Mouse (Mus musculus) mature B cell (primary cell): ENCODE measurements around the gene Pcgf3.
"Not testable (repeated sequence)": the region's sequence is repeated elsewhere in the genome, so short reads cannot be mapped to it uniquely, and the experiment has no call there.

Source experiments
- in situ Hi-C: fragments of 300-500 bp; cut with MboI; formaldehyde crosslinking; loops from 2 replicates; pipeline ENCODE4 v1.14.3; 2019

Pcgf3 gene

GRCm38 (mm10) chr5:108469617-108470016, 8.6 kb downstream of the Pcgf3 start:
- in situ Hi-C loops, result no loop called here

GRCm38 (mm10) chr5:108473737-108474136, 12.7 kb downstream of the Pcgf3 start:
- in situ Hi-C loops, result no loop called here

GRCm38 (mm10) chr5:108475977-108476376, 14.9 kb downstream of the Pcgf3 start:
- in situ Hi-C loops, result no loop called here

GRCm38 (mm10) chr5:108483006-108483405, 22.0 kb downstream of the Pcgf3 start:
- in situ Hi-C loops, result no loop called here

- in situ Hi-C loops, result no loop called here
Measured at GRCm38 (mm10) chr5:108485239-108485638, 24.2 kb downstream of the Pcgf3 start.

GRCm38 (mm10) chr5:108486148-108486547, 25.1 kb downstream of the Pcgf3 start:
- in situ Hi-C loops, result not testable (repeated sequence)

- in situ Hi-C loops, result no loop called here
Measured at GRCm38 (mm10) chr5:108501573-108501972, 40.5 kb downstream of the Pcgf3 start.

- in situ Hi-C loops, result no loop called here
Measured at GRCm38 (mm10) chr5:108502286-108502685, 41.3 kb downstream of the Pcgf3 start.

GRCm38 (mm10) chr5:108515581-108516361, 54.7 kb downstream of the Pcgf3 start:
- in situ Hi-C loops, result no loop called here

GRCm38 (mm10) chr5:108516655-108517054, 55.6 kb downstream of the Pcgf3 start:
- in situ Hi-C loops, result no loop called here

GRCm38 (mm10) chr5:108518106-108518885, 57.3 kb downstream of the Pcgf3 start:
- in situ Hi-C loops, result no loop called here

- in situ Hi-C loops, result no loop called here
Measured at GRCm38 (mm10) chr5:108518951-108519350, 57.9 kb downstream of the Pcgf3 start.

- in situ Hi-C loops, result no loop called here
Measured at GRCm38 (mm10) chr5:108520153-108520552, 59.1 kb downstream of the Pcgf3 start.

GRCm38 (mm10) chr5:108521016-108521415, 60.0 kb downstream of the Pcgf3 start:
- in situ Hi-C loops, result no loop called here

- in situ Hi-C loops, result no loop called here
Measured at GRCm38 (mm10) chr5:108521896-108522295, 60.9 kb downstream of the Pcgf3 start.

- in situ Hi-C loops, result no loop called here
Measured at GRCm38 (mm10) chr5:108522597-108522996, 61.6 kb downstream of the Pcgf3 start.

- in situ Hi-C loops, result no loop called here
Measured at GRCm38 (mm10) chr5:108534188-108534587, 73.2 kb downstream of the Pcgf3 start.

- in situ Hi-C loops, result no loop called here
Measured at GRCm38 (mm10) chr5:108543516-108544291, 82.7 kb downstream of the Pcgf3 start.

GRCm38 (mm10) chr5:108547636-108548035, 86.6 kb downstream of the Pcgf3 start:
- in situ Hi-C loops, result no loop called here

- in situ Hi-C loops, result no loop called here
Measured at GRCm38 (mm10) chr5:108549137-108549488, 88.1 kb downstream of the Pcgf3 start.

GRCm38 (mm10) chr5:108549489-108550206, 88.6 kb downstream of the Pcgf3 start, which contains the start of gene Cplx1:
TSS of gene Cplx1 (minus strand) at chr5:108550024.
- in situ Hi-C loops, result no loop called here

GRCm38 (mm10) chr5:108550207-108550594, 89.2 kb downstream of the Pcgf3 start:
- in situ Hi-C loops, result no loop called here
